Mouse (Mus musculus): Measurements from ENCODE around the gene Trak1. TPM values are rescaled to one million over a fixed set of nuclear protein-coding genes. Genes with fewer than 3 reads are reported as not detected.

The Trak1 gene
- polyA plus RNA-seq, 1 experiment from 2014 or later = 52.9 TPM

DNA sequence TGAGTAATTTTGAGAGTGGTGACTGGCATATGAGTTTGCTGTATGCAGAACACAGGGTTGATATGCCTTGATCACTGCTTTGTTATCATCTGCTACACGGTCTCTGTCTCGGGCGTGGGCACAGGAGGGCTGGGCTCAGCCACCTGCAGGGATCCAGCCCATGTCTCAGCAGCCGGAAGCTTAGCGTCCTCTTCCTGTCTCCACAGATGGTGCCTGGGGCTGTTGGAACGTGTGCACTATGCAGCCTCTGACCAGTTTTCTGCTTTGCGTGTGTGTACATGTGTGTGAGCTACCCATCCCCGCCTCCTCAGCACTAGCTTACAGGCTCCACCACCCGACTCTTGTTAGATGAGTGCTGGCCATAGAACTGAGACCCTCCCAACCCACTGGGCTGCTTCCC is 63.7 kb downstream of the Trak1 start:
- 0 out of 2 replicates have a peak overlapping the region, but pooled peaks have one; percentile 38 for H3K9ac ChIP-seq (replicated peaks)
- H3K4me3 ChIP-seq (replicated peaks) = no peak overlapping the region
- peak; percentile 23; the same call in 1 of the 2 replicates for ATAC-seq (ENCODE audit: low FRiP score)
- H3K27ac ChIP-seq (replicated peaks) = peak overlapping the region; percentile 90
- no peaks in the 10 kb centered on the region for H3K9me3 ChIP-seq (replicated peaks)
- peak overlapping the region; percentile 33 for H3K4me2 ChIP-seq
- 0 out of 2 replicates have a peak, but pooled peaks cover 7% of the 10 kb centered on the region for H3K36me3 ChIP-seq
- H3K27me3 ChIP-seq (replicated peaks) = no peaks in the 10 kb centered on the region
- peaks cover 55% of the 10 kb centered on the region for H3K4me1 ChIP-seq
- WGBS = 32% methylated on average over 9 of the region's 9 CpGs

DNA sequence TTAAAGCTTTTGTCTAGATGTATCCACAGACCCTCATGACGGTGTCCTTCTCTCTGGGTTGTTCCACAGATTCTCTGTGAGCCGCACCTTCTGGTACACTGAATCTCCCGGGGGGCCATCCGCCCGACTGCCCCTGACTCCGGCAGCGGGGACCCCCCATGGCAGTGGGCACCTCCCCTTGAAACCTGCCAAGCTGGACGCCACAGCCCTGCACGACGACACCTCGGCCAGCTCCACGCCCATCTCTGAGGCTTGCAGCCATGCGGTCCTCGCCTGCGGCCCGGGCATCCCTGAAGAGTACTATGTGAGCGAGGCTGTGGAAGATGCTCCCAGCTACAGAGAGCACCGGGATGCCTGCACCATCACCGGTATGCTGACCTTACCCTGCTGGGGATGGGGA is 66.6 kb downstream of the Trak1 start:
- H3K4me3 ChIP-seq (replicated peaks) = no peak overlapping the region
- no peaks in the 10 kb centered on the region for H3K9me3 ChIP-seq (replicated peaks)
- no peaks in the 10 kb centered on the region for H3K27me3 ChIP-seq (replicated peaks)
- H3K27ac ChIP-seq (replicated peaks) = no peak overlapping the region
- H3K36me3 ChIP-seq = 0 out of 2 replicates have a peak, but pooled peaks cover 7% of the 10 kb centered on the region
- 81% methylated on average over 19 of the region's 19 CpGs for WGBS
- no peak overlapping the region for H3K9ac ChIP-seq (replicated peaks)
- ATAC-seq (ENCODE audit: low FRiP score) = no peak
- H3K4me2 ChIP-seq = no peak overlapping the region
- H3K4me1 ChIP-seq = peaks cover 54% of the 10 kb centered on the region

DNA sequence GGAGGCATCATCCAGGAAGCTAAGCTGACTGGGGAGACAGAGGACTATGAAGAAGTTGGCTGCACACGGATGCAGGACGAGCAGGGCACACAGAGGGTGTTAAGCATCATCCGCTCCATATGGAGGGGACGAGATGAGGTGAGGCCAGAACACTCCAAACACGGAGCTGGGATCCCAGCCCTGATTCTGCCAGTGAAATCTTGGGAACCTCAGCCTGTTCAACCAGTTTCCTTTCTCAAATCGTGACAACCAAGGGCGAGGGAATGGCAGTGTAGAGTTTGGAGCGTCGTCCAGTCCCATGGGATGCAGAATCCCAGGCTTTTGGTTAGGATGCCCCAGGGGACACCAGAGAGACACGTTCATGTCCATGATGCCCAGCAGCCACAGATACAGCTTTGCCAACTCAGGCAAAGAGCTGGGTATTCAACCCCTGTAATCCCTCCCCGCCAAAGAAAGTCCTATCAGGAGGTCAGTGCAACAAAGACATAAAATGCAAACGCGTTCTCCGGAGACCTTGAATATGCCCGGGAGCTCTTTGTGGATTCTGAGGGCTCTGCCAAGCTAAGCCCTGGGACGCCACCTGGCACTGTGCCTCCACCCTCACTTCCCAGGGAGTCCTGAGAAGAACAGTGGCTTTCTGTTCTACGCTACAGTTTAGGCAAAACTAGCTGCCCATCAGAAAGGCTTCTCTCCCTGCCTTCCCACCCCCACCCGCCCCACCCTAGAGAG is 69.0 kb downstream of the Trak1 start:
- H3K9ac ChIP-seq (replicated peaks) = no peak overlapping the region
- peak overlapping the region; percentile 83 for H3K27ac ChIP-seq (replicated peaks)
- H3K36me3 ChIP-seq = 0 out of 2 replicates have a peak, but pooled peaks cover 7% of the 10 kb centered on the region
- no peaks in the 10 kb centered on the region for H3K27me3 ChIP-seq (replicated peaks)
- WGBS = 41% methylated on average over 18 of the region's 18 CpGs
- peak overlapping the region; percentile 14; the same call in 1 of the 2 replicates for H3K4me3 ChIP-seq (replicated peaks)
- ATAC-seq (ENCODE audit: low FRiP score) = peak; percentile 64
- H3K4me2 ChIP-seq = peak overlapping the region; percentile 32
- H3K9me3 ChIP-seq (replicated peaks) = no peaks in the 10 kb centered on the region
- peaks cover 52% of the 10 kb centered on the region for H3K4me1 ChIP-seq

DNA sequence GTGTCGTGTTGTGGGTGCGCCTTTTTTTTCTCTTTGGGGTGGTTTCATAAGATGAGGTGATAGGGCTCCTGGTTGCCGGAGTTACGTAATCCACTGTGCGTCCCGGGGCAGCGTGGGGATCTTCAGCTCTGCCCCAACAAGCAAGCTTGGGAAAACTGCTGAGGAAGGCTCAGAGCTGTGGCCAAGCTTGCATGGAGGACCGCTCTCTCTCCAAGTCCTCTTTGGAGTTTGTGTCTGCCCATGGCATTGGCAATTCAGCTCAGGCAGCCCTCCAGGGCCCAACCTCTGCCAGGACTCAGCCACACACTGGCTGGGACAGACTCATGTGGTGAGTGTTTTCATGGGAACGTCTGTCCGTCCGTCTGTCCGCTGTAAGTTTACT is 69.6 kb downstream of the Trak1 start:
- no peak overlapping the region for H3K9ac ChIP-seq (replicated peaks)
- peak; percentile 43 for ATAC-seq (ENCODE audit: low FRiP score)
- H3K4me2 ChIP-seq = peak overlapping the region; percentile 32
- H3K9me3 ChIP-seq (replicated peaks) = no peaks in the 10 kb centered on the region
- peaks cover 56% of the 10 kb centered on the region for H3K4me1 ChIP-seq
- H3K36me3 ChIP-seq = 0 out of 2 replicates have a peak, but pooled peaks cover 7% of the 10 kb centered on the region
- 61% methylated on average over 12 of the region's 12 CpGs for WGBS
- H3K27me3 ChIP-seq (replicated peaks) = no peaks in the 10 kb centered on the region
- H3K4me3 ChIP-seq (replicated peaks) = peak overlapping the region; percentile 14
- peak overlapping the region; percentile 83 for H3K27ac ChIP-seq (replicated peaks)

DNA sequence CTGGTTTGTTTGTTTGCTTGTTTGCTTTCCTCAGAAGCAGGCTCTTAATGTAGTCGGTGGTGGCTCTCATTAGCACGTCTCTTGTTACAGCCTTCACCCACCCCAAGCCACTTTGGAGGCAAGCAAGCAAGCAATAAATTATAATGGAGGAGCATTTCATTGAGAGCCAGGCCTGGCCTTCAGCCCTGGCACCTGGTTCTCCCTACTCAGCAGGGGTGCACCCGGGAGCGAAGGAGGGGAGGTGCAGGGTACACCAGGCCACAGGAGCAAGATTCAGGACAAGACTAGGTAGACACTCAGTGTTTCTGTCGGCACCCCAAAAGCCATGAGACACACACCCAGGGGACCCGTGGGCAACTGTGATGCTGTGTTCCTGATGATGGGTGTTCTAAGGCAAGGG is 72.3 kb downstream of the Trak1 start:
- Histone ChIP-seq H3K9me3 (replicated peaks) (no peaks in the 10 kb centered on the region), H3K27ac (replicated peaks) (peak overlapping the region; percentile 79; the same call in 1 of the 2 replicates)
- ATAC-seq (ENCODE audit: low FRiP score) = no peak

DNA sequence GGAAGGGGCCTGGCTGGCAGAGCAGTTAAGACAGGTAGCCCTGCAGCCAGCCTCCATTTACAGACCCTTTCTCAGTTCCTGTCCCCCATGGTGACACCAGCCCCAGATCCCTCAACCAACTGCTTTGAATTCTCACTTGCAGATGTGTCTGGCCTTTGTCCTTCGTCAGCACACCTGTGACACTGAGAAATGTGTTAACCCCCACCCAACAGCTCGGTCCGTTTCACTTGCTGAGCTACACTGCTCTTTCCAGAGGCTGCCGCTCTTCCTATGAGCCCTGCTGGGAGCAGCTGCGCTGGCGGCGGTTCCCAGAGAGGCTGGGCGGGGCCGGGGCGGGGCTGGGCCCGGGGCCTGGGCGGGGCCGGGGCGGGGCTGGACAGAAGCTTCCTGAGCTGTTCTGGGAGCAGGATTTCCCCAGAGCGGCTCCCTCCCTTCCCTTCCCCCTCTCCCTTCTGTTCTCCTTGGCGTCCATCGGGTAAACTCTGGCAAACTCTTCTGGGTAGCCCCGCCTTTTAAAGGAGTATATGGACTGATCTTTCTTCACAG is 74.1 kb downstream of the Trak1 start:
- ATAC-seq (ENCODE audit: low FRiP score) = peak; percentile 80
- Histone ChIP-seq H3K9me3 (replicated peaks) (no peaks in the 10 kb centered on the region), H3K4me3 (replicated peaks) (peak overlapping the region; percentile 28), H3K36me3 (no peaks in the 10 kb centered on the region), H3K27ac (replicated peaks) (peak overlapping the region; percentile 79), H3K4me1 (peaks cover 66% of the 10 kb centered on the region), H3K4me2 (peak overlapping the region; percentile 60), H3K9ac (replicated peaks) (peak overlapping the region; percentile 31; the same call in 1 of the 2 replicates), H3K27me3 (replicated peaks) (no peaks in the 10 kb centered on the region)
- WGBS = under 1% methylated on average over 18 of the region's 18 CpGs

More for the DNA sequence above, 72.3 kb downstream of the Trak1 start:
- 36% methylated on average over 6 of the region's 6 CpGs for WGBS
- H3K27me3 ChIP-seq (replicated peaks) = no peaks in the 10 kb centered on the region
- no peak overlapping the region for H3K4me3 ChIP-seq (replicated peaks)
- H3K4me2 ChIP-seq = no peak overlapping the region
- H3K4me1 ChIP-seq = peaks cover 73% of the 10 kb centered on the region
- no peak overlapping the region for H3K9ac ChIP-seq (replicated peaks)
- 0 out of 2 replicates have a peak, but pooled peaks cover under 1% of the 10 kb centered on the region for H3K36me3 ChIP-seq

DNA sequence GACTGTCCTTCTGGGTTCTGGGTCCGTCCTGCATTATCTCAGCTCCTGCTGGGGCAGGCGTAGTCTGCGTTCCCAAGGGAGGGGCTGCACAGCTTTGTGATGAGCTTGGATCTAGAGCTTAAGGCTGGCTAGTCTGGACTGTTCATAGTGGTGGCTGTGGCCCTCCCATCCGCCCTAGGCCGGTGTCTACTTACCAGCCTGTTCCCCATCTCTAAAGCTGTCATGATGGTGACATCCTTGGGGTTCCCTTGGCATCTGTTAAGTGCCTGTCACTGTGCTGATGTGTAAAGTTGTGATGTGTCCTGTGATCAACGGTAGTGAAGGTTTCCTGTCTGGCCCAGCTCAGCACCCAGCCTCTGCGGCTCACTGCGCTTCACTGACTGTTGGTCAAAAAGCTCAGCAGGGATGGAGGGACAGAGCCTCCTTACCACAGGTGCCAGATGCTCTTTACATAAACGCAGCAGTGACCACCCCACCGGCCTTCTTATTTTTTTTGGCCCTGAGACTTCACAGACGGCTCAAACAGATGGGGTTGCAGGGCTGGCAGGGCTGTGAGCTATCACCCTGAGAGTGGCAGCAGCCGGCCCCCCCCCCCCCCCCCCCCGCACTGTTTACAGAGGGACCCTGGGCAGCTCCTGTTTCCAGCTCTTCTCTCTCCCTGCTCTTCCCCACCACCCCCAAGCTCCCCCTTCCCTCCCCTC is 74.8 kb downstream of the Trak1 start:
- Histone ChIP-seq H3K4me2 (peak overlapping the region; percentile 60), H3K4me1 (peaks cover 64% of the 10 kb centered on the region), H3K36me3 (no peaks in the 10 kb centered on the region), H3K27ac (replicated peaks) (peak overlapping the region; percentile 79), H3K9me3 (replicated peaks) (no peaks in the 10 kb centered on the region), H3K4me3 (replicated peaks) (peak overlapping the region; percentile 28), H3K27me3 (replicated peaks) (no peaks in the 10 kb centered on the region), H3K9ac (replicated peaks) (peak overlapping the region; percentile 31; the same call in 1 of the 2 replicates)
- 8% methylated on average over 12 of the region's 13 CpGs for WGBS
- ATAC-seq (ENCODE audit: low FRiP score) = peak; percentile 49

DNA sequence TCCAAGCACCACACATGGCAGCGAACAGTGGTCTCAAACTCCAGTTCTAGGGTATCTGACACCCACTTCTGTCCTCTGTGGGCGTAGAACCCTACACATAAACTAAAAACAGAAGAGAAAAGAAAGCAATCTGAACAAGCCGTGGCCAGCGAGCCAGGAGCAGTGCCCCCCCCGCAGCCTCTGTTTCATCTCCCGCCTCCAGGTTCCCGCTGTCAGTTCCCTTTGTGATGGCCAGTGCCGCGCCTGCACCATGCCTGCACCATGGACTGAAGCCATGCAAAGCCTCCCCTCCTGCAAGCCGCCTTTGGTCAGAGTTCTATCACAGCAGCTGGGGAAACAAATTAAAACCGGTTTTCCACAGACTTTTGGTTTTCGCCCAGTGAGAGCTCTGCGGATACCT is 75.8 kb downstream of the Trak1 start:
- no peak for ATAC-seq (ENCODE audit: low FRiP score)

DNA sequence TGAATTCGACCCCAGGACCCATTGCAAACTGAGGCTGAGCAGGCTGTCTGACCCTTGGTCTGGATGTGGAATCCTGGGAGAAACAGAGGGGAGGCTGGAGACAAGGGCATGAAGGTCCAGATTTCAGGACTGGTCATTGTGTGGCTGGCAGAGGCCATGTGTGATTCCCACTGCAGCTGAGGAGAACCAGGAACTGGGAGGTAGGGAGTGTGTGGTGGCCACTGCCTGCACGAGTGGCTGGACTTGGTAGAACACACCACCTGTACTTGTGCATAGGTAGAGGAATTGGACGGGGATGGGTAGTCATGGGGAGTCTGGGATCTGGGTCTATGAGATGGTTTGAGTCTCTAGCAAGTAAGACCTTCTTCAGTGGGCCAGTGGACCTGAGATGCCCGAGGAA is 76.2 kb downstream of the Trak1 start:
- no peaks in the 10 kb centered on the region for H3K27me3 ChIP-seq (replicated peaks)
- H3K4me1 ChIP-seq = peaks cover 57% of the 10 kb centered on the region
- no peaks in the 10 kb centered on the region for H3K36me3 ChIP-seq
- H3K9ac ChIP-seq (replicated peaks) = no peak overlapping the region
- no peak overlapping the region for H3K4me2 ChIP-seq
- ATAC-seq (ENCODE audit: low FRiP score) = no peak
- no peaks in the 10 kb centered on the region for H3K9me3 ChIP-seq (replicated peaks)
- 67% methylated on average over 4 of the region's 4 CpGs for WGBS
- H3K27ac ChIP-seq (replicated peaks) = peak overlapping the region; percentile 28; the same call in 1 of the 2 replicates
- H3K4me3 ChIP-seq (replicated peaks) = no peak overlapping the region

More for the DNA sequence above, 75.8 kb downstream of the Trak1 start:
- Histone ChIP-seq H3K4me1 (peaks cover 57% of the 10 kb centered on the region), H3K4me2 (no peak overlapping the region), H3K36me3 (no peaks in the 10 kb centered on the region), H3K9ac (replicated peaks) (no peak overlapping the region), H3K27me3 (replicated peaks) (no peaks in the 10 kb centered on the region), H3K27ac (replicated peaks) (no peak overlapping the region), H3K9me3 (replicated peaks) (no peaks in the 10 kb centered on the region), H3K4me3 (replicated peaks) (no peak overlapping the region)
- WGBS = 44% methylated on average over 13 of the region's 13 CpGs

DNA sequence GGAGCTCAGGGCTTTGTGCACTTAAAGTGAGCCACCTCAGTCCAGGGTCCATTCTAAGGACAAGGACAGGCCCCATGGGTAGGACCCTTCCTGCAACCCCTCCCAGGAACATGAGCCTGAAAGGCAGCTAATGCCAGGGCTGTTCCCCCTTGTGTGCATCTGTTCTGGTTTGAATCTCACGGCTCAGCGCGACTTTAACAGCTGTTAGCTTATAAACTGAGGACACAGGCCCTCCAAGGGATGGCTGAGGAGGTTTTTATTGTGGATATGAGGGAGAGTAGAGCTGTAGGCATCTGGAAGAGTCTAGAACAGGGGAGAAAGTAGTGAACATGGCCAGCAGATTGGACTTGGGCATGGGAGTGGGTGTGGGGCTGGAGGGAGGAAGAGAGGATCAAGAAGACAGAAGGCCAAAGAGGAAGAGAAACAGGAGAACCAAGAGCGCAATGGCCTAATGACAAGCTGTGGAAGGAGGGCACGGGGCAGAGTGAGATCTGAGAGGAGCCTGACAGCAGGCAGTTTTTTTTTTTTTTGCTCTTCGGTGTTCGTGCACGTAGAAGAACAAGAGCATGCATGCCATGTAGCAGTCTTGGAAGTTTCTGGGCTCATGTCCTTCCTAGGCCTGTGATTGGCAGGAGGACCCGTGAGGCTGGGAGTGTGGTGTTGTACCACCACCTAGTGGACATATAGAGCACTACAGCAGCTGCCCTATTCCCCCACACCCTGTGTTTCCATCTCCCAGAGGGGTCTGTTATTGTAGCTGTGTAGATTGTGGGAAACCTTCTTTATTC is 77.0 kb downstream of the Trak1 start:
- ATAC-seq (ENCODE audit: low FRiP score) = peak; percentile 42; the same call in 1 of the 2 replicates
- no peaks in the 10 kb centered on the region for H3K36me3 ChIP-seq
- no peaks in the 10 kb centered on the region for H3K9me3 ChIP-seq (replicated peaks)
- H3K4me1 ChIP-seq = peaks cover 57% of the 10 kb centered on the region
- no peak overlapping the region for H3K4me2 ChIP-seq
- peak overlapping the region; percentile 28 for H3K27ac ChIP-seq (replicated peaks)
- no peaks in the 10 kb centered on the region for H3K27me3 ChIP-seq (replicated peaks)
- no peak overlapping the region for H3K4me3 ChIP-seq (replicated peaks)
- no peak overlapping the region; the same call in 1 of the 2 replicates for H3K9ac ChIP-seq (replicated peaks)
- 28% methylated on average over 9 of the region's 9 CpGs for WGBS

DNA sequence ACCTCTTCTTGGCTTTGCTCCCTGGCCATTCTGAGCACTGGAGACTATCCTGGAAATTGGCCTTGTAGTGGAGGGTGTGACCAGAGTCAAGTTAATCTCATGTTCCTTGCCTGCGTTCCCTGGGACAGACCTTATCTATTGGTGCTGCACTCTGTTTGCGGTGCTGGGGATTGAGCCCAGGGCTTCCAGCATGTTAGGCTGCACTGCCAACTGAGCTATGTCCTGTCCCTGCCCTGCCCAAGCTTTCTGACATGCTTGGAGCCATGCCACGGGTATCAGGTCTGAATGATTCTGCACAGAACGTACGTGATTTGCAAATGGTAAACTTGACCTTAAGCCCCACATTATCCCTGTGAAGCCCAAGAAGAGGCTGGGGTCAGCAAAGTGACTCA is 77.6 kb downstream of the Trak1 start:
- Histone ChIP-seq H3K36me3 (no peaks in the 10 kb centered on the region), H3K9ac (replicated peaks) (no peak overlapping the region; the same call in 1 of the 2 replicates), H3K4me1 (peaks cover 51% of the 10 kb centered on the region), H3K4me2 (no peak overlapping the region), H3K27ac (replicated peaks) (0 out of 2 replicates have a peak overlapping the region, but pooled peaks have one; percentile 28), H3K27me3 (replicated peaks) (no peaks in the 10 kb centered on the region), H3K9me3 (replicated peaks) (no peaks in the 10 kb centered on the region), H3K4me3 (replicated peaks) (no peak overlapping the region)
- WGBS = 90% methylated on average over 5 of the region's 5 CpGs
- no peak for ATAC-seq (ENCODE audit: low FRiP score)
